Mouse (Mus musculus) testis, adult 10 weeks (tissue): Measurements from ENCODE around the gene Ubl3. TPM values are rescaled to one million over a fixed set of nuclear protein-coding genes. Genes with fewer than 3 reads are reported as not detected.

Experiments used
- polyA plus RNA-seq: library from polyadenylated mRNA; stranded (reverse); fragments of 350-450 nt; fragmentation: Illumina TruSeq; extraction: RNeasy Lipid Tissue Mini Kit (QIAGEN cat#74804); gene quantifications from one replicate; pipeline ENCODE4 v1.2.3, GENCODE M21; 2014; ENCODE audit warnings: low read depth, low replicate concordance

Gene Ubl3
- 159 TPM for polyA plus RNA-seq

GRCm38 (mm10) chr5:148552187-148553071 lies at the start of gene Ubl3:
Gene Ubl3 (minus strand): TSS chr5:148552789.

Other genes starting within 250 kb of the Ubl3 start
- 8.0 TPM for gene Slc7a1, start 152.9 kb downstream of the Ubl3 start, polyA plus RNA-seq